Mouse (Mus musculus) layer of hippocampus, adult 8-10 months (tissue): ENCODE measurements around the gene Gsta2. TPM values are rescaled to one million over a fixed set of nuclear protein-coding genes. Genes with fewer than 3 reads are reported as not detected.
A peak's percentile ranks its signal among the peaks of the same experiment; 100 is the strongest.
"Not testable (repeated sequence)": the region's sequence is repeated elsewhere in the genome, so short reads cannot be mapped to it uniquely, and the experiment has no call there.

Source experiments
- DNase-seq, 2 experiments: peaks; one replicate each; pipeline ENCODE4 v3.0.0; 2022; ENCODE audit warnings: low spot score in 2 of 2
- total RNA-seq, 4 experiments: library from RNA; stranded (reverse); gene quantifications; 2 replicates each; pipeline ENCODE4 v1.2.4; 2022

Gsta2 gene
- total RNA-seq, 4 experiments from 2014 or later = 0.45 to 2.6 (median 0.64) TPM; not detected in 1

DNA sequence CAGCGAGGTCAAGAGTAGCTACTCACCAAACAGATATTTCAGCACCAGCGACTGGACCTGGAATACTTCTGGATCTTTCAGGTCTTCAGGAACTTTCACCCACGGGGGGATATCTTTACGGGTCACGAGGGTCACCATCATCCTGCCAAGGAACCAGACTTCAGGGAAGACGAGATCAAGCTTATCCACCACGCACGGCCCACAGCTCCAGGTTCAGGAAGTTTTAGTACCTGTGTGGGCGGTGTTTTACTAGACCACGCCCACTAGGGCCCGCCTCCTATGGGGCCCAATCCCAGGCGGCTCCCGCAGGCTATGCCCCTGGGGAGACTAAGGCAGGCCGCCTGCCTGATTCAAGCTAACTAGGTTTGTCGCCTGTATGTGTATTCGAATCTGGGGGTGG lies 12.4 kb upstream of the Gsta2 start, which contains the start of gene Dppa5a:
Gene Dppa5a, minus strand, starts transcription at position 219 of the 400 bp plus-strand sequence.
- DNase-seq = not testable (repeated sequence)

DNA sequence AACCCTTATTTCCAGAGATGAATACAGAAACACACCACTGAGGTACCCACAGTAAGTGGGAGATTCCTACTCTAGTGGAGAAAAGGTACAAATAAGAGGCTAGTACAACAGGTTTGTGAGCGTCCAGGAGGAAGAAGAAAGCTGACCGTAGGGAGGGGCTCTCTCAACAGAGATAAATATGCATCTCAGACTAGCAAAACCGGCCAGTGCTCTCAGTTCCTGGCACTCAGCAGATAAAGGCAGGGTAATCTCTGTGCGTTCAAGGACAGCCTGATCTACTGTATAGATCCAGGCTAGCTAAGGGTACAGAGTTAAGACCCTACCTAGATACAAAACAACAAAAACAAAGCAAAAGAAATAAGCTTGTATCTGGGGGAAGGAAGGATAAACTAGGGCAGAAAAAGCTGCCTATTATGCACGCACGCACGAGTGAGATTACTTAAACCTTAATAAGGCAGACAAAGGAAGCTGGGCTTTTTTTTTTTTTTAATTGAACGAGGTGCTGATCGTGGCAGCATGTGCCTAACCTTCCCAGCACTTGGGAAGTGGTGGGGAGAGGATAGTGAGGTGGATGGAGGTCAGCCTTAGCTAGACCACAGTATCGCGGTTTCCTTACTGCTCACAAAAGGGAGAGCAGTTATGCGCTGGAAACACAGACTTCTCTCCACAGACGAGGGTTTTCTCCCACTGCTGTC lies 10.4 kb upstream of the Gsta2 start:
- DNase-seq = no peak

DNA sequence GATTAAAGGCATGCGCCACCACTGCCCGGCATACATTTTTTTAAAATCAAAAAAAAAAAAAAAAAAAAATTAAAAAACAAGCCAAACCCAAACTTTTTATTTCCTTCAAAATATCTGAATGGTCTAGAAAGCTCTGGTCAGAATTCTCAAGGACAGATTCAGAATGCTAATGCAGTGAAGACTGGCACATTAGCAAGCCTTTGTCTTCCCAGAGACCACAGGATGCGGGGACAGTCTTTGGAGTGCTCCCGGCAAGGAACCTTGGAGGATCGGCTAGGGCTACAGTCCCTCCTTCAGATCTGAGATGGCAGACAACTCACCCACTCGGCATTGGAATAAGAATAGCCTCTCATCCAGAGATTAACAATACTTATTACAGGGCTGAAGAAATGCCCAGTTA lies 9.1 kb upstream of the Gsta2 start:
- DNase-seq = no peak

DNA sequence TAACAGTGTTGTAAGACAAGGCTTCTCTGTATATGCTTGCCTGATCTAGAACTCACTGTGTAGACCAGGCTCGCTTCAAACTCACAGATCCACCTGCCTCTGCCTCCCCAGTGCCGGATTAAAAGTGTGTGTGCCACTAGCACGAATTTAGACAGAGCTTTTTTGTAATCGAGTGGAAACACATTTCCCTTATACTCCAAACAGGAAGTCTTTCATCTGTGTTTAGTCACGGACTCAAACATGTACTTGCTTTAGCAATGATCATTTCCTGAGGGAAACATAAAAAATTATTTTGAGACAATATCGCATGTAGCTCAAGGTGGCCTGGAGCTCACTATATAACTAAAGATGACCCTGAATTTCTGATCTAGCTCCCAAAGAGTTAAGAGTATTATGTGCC lies 7.8 kb upstream of the Gsta2 start:
- no peak for DNase-seq

DNA sequence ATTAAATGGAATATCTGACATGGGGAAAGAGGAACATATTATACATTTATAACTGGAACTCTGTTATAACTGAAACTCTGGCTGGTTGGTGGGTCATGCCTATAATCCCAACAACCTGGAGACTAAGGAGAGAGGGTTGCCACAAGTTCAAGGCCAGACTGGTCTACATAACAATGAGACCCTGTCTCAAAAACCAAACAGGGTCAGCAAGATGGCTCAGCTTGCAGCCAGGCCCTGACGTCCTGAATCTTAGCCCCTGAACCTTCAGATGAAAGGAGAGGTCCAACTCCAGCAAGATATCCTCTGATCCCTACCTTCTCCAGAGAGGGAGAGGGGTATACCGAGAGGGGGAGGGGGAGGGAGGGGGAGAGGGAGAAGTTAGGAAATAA lies 4.9 kb upstream of the Gsta2 start:
- DNase-seq = no peak

DNA sequence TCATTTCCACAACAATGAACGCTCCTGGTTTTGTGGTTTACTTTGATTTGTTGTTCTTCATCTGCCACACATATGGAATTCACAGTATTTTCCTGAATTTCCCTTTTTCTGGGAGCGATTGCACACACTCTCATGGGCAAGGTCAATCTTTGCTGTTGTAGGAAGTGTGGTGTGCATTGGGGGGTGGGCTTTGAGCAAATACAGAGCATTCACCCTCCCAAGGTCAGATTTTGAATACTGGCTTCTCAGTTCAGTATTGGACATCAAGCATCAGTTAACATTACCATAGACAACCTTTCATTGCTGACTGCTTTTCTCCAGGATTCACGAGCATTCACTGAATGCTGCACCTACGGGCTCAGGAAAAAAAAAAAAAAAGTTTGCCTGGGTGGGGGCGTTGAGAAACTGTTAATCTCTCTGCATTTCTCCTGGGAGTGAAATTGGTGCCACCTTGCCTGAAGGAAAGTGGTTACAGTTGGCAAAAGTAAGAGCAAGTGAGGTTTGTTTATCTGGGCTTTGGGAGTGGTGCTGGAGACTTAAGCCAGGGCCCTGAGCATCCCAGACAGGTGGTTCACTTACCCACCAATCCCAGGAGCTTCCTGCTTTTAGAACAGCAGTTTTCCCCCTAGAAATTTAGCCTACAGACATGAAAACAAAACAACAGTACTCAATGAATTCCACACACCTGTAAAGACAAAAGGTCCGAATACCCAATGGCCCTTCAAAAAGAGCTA lies 4.3 kb upstream of the Gsta2 start:
- DNase-seq = no peak

DNA sequence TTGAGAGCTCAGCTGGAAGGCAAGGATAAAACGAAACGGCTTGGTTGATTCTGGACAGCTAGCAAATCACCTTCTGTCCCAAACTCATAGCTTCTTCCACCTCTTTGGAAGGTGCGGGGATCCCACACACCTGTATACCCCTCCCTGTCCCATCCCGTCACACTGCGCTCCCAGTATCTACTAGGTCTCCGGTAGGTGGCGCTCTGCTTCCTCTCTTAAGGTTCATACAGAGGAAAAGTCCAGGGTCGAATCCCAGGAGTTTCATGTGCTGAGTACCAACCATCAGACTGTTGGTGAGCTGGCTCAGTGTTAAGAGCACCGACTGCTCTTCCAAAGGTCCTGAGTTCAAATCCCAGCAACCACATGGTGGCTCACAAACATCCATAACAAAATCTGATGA lies 2.5 kb upstream of the Gsta2 start:
- peak in 1 of 2 experiments; percentile 37 for DNase-seq

DNA sequence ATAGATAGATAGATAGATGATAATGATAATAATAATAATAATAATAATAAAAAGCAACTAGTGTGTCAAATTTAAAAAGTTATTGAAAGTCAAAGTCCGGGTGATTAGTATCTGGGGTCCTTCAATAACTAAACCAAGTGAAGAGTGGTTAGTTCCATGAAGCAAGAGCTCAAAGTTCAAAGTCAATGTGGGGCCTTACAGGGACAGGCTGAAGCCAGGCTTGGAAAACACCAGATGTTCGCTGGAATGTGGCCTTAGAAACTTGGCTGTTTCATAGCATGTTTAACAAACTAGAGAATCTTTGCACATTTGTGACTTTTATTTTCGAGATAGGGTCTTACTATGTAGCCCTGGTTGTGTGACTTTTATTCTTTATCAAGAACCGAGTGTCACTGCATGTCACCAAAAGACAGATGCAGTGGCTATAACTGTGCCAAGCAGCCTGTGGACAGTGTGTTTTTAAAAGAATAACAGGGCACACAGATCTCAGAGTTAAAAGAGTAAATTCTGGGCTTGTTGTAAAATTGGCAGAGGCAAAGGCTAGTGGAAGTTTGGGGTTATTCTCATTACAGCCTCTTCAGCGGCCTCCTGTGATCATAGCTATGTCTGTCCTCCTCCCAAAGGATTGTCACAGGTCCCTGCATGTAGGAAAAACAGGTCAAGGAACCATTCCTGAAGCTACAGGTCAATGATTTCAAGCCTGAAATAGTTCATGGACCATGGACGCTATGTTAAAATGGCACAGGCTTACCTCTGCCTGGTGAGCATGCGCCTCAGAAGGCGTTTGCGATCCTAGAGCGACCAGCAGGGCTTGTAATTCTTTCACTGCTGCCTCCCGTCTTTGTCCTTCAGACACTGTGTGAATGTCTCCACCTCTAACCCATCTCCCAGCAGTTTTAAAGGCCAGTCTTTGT lies 666 bp downstream of the Gsta2 start:
- no peak for DNase-seq

DNA sequence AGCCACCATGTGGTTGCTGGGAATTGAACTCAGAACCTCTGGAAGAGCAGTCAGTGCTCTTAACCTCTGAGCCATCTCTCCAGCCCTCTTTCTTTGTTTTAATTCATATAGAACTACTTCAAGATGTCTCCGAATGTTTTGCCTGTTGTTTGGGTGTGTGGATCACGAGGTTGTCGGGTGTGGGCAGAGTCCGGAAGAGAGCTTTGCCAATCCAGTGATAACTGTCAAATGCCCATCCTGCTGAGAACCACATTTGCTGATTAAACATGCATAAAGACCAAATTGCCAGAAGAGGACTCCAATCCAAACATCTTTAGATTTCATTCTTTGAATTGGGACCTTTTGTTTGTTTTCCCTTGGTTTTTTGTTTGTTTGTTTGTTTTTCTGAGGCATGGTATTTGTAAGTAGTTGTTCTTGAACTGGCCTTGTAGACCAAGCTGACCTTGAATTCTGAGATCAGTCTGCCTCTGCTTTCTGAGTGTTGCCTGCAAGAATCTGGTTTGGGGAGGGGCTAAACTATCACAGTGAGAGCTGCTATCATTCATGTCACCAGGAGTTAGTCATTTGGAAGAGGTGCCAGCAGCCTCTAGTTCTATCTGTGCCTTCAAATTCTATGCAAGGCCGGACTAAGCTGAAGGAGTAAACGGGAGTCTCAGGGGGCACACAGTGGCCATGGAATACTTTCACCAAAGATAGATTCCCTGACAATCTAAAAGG lies 3.9 kb downstream of the Gsta2 start:
- no peak for DNase-seq

DNA sequence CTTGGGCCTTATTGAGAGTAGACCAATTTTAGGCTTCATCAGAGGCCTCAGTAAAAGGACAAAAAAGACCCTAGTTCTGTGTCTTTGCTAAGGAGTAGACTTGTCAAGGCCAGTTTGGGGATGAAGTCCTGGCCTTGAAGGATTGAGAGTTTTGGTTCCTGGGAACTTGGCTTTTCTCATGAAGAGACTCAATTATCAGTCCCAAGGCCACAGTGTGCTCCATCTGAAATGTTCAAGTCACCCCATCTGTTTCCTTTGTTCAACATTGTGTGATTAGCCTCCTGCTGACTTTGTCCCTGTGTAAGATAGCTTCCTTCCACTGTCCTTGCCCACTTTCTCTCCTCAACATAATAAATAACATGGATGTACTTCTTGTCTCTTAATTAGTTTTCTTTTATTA lies 5.6 kb downstream of the Gsta2 start:
- not testable (repeated sequence) for DNase-seq

DNA sequence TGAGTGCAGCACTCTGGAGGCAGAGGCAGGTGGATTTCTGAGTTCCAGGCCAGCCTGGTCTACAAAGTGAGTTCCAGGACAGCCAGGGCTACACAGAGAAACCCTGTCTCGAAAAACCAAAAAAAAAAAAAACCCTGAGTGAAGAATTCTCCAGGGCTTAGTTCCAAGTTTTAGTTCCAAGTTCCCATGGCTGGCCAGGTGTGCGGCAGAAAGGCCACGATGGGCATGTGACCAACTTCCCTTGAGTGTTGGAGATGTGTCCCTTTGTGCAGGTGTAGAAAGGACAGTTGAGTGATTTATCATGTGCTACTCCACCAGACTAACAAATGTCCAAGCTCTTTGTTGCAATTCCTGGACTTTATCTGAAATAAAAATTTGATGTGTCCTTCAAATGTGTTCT lies 6.4 kb downstream of the Gsta2 start:
- DNase-seq = not testable (repeated sequence)

DNA sequence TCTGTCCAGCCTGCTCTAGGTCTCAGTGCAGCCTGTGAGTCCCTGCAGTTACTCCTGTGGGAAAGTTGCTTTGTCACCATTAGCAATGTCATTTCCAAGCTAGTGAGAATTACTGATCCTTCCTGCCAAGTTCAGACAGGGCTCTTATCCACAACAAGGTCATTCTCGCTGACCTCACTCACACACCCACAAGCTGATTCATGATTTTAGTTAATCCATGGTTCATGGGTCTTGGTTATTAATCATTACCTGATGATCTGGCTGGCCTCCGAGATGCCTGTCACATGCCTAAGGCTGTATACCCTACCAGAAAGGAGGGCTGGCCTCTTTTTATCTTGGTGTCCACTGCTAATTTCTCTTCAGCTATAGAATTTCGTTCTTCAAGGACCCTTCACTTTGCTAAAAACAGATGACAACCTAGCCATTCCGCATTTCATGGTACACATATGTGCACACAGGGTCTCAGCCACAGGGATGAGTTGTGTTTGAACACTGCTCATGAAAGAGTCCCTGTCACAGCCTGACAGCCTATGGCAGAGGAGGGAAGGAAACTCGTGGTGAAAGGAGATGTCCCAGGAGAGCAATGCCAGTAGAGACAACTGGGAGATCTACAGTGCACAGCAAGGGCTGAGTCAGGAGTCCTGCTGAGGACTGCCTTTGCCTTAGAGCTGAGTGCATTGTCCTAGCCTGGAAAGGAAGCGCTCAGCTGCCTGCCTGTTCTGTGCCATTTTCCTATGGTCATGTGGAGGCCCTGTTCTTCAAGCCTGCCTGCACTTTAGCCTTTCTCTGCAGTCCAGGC lies 7.2 kb downstream of the Gsta2 start:
- not testable (repeated sequence) for DNase-seq

DNA sequence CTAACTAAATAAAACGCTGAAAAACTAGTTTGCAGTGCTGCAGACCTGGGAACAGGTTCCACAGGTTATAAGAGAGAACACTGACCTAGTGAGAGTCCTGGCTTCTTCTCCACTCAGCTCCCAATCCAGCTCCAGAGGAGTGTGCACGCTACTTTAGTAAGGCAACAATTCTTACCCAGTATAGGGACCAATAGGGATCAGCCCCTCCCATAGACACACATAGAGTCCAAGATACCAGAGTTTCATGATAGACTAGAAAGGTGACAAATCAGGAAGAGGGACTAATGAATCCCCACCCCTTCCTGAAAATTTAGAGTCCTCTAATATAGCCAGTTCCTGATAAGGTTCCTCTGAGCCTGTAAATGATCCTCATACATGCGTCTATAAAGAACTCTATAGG lies 8.6 kb downstream of the Gsta2 start:
- DNase-seq = no peak

DNA sequence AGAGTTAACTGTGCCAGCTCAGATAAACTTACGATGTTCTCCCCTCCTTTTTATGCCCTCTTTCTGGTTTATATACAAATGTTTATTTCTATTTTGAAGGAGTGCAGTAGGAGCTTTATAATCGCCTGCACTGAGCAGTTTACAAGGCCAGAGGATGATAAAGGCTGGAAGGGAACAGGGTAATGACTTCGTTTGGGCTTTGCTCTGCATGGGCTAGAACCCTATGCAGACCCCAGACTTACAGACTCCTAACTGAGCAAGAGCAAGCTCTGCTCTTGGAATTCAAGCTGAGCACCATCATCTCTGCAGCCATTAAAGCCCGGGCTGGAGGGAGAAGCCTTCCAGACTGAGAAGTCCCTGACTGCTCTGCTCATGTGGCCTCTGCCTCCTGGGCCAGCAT lies 10.4 kb downstream of the Gsta2 start:
- not testable (repeated sequence) for DNase-seq

DNA sequence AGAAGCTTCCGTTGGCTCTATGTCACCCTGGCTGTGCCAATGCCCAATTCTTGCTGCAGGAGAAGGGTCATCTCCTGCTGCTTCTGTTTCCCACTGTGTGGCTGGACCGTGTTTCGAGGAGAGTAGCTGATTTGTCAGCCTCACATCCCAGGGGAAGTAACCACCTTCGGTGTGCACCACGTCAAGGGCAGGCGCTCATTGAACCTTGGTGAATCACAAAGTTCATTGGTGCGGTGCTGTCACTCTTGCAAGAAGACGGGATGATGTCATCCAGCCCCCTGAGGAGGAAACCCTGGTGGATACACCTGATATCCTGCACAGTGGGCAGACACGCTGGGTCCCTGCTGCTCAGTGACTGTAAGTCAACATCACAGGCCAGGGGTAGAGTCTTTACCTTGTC lies 12.5 kb downstream of the Gsta2 start:
- DNase-seq = not testable (repeated sequence)

DNA sequence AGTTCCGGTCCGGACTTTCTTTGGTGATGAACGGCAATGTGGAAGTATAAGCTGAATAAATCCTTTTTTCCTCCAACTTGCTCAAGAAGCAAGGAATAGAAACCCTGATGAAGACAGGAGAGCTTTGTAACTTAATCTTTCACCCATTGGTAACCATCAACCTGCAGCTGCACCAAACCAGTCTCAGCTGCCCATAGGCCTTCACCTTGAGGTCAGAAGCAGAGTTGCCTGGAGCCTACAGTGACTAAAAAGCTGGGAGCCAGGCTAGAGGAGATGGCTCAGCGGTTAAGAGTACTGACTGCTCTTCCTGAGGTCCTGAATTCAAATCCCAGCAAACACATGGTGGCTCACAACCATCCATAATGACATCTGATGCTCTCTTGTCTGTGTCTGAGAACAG lies 13.1 kb downstream of the Gsta2 start:
- not testable (repeated sequence) for DNase-seq

DNA sequence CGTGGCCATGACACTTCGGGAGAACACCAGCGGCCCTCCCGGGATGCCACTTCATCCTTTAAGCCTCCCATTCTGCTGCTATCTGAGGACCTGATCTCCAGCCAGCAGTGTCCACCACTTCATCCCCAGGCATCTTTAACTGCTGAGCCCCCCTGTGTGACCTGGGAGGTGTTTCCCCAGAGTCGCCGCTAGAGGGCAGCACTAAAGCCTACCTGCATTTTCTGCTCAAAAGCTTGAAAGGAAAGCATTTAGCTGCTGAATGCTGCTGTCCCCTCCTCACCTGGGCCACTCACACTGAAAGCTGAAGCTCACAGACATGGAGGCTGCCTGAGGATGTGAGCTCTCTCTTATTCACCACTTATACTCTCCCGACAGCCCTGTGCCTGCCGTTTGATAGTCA lies 15.3 kb downstream of the Gsta2 start:
- peak in 1 of 2 experiments; percentile 15 for DNase-seq

DNA sequence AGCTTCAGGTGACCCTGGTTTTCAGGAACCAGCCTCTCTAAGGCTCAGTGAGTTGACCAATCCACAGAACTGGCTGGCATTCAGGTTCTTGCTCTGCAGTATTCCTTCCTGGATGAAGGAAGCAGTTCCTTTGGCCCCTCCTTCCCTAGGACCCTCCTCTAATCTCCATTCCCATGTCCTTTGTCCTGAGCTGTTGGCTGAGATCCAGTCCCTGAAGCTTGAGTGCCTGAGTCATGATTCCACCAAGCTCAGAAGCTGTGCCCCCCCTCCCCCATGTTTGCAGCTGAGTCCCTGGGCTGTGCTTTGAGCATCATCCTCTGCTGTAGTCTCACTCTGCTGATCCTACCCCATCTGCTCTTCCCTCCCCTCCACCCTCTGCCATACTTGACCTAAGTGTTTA lies 18.5 kb downstream of the Gsta2 start:
- DNase-seq = not testable (repeated sequence)

DNA sequence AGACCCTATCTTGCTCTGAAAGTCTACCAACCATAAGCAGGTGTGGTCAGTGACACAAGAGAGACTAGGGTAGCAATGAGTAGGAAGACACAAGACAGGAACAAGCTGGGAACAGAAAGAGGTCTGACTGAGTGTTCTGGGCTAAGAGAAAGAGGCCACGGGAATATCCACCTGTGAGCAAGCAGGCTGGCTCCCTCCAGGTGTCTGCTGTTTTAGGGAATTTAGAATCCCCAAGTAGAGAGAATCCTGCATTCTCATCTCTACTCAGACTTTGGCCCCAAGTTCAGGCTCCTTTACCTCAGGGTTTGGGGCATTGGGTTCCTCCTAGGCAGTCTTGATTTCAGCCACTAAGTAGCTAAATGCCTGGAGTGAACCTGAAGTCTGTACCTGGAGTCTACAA lies 28.3 kb downstream of the Gsta2 start, which contains the start of gene Omt2b:
Gene Omt2b, plus strand, starts transcription at position 301 of the 400 bp plus-strand sequence.
- not testable (repeated sequence) for DNase-seq

DNA sequence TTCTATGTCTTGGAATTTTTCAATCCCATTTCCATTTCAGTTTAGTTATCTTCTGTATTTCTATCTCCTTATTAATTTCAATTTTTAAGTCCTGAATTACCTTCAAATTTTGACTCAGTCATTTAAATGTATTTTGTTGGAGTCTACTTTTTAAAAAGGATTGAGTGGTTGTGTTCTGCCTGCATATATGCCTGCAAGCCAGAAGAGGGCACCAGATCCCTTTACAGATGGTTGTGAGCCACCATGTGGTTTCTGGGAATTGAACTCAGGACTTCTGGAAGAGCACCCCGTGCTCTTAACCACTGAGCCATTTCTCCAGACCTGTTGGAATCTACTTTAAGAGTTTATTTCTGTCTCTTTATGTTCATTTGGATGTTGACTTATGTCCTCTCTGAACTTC lies 36.1 kb downstream of the Gsta2 start:
- DNase-seq = no peak
